Mouse (Mus musculus) ZHBTc4 (cell line): Measurements from ENCODE around the gene Cldn20.

ENCODE experiments used
- DNase-seq: peaks from one replicate; pipeline ENCODE4 v3.0.0-alpha.2; 2011; ENCODE audit warnings: low read depth, low spot score

The Cldn20 gene

DNA sequence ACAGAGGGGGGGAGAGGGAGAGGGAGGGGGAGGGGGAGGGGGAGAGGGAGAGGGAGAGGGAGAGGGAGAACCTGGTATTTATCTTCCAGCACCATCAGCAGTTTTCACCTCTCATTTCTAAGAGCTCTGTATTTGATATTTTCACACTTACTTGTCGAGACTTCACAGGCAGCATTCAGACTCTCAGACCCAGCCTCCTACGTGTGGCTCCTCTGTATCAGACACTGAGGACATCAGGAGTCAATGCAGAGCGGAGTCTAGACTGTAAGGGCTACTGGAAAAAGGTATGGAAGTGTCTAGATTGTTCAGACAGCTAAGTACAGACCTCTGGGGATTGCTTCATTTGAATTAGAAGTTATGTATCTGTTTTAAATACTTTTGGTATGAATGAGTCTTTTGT is 2.8 kb upstream of the Cldn20 start:
- DNase-seq: no peak

DNA sequence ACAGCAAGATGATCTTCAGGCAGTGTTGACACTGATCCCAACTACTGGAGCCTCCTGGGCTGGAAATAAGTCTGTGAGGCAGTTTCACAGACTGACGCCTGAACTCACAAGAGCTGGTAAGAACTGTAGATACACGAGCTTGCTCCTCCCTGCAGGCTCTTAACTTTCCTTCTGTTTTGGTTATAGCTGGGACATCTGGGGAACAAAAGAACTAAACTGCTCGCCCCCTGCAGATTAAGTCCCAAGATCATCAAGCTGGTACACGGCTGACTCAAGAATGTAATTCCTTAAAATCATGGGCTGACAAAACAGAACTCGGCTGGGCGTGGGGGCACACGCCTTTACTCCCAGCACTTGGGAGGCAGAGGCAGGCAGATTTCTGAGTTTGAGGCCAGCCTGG is 1.8 kb upstream of the Cldn20 start:
- DNase-seq: peak; percentile 80

DNA sequence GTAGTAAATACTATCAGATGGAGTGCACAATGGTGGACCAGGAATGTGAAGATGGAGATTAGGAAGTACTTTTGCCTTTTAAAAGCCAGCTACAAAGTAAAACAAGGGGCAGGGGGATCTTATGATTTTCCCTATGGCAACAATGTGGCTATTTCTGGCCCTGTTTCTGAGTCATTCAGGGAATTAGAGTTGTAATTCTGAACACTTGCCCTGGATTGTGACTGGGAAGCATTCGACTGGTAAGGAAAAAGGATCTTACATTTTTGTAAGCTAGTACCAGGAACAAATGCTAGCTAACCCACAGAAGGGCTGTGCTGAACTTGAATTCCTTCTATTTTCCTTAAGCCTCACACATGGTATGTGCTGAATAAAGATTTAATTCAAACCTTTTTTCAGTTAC is 713 bp upstream of the Cldn20 start:
- no peak for DNase-seq

DNA sequence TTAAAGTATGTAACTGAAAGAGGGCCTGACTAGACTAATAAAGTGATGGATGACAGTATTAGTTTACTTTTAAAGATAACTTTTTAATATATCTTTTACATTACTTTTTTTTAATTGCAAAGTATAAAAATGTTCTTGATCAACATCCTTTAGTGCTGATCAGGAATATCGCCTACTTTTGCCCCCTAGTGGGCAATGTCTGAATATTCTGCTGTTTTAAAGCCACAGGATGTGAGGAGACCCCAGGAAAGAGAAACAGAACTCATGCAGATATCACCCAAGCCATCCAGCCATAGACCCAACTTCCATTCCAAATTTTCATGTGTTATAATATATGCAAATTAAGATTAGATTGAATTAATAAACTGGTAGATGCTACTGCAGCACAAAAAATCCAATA is 1.1 kb downstream of the Cldn20 start:
- DNase-seq: peak; percentile 53

DNA sequence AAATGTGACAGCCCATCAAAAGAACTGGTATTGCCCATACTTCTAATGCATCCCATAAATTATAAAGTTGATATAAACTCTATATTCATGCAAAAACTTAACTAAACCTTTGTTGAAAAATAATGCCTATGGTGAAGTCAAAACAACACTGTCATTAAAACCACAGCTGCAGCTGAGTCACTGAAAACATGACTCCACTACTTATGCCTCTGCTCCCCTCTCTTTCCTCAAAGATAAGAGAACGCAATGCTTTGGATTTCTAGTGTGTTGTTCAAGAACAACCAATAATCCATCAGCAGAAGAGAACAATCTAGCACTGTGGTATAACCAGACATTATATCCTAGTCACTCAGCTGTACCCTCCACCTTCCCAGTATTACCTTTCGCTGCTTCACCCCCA is 8.0 kb downstream of the Cldn20 start:
- DNase-seq: no peak

DNA sequence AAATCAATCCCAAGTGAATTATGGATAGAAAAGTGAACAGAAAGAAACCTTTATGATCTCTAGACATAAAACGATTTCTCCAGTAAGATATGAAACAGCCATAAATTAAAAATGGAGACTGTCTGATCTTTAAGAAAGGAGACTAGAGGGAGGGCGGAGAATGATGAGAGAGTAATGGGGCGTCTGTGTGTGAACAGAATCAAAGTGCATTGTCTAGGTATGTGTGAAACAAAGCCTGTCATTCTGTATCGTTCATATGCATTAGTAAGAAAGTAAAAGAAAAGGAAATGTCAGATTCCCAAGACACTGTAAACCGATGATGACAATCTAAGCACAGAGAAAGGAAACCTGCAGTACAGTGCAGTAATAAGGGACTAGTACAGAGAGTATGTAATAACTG is 8.7 kb downstream of the Cldn20 start:
- no peak for DNase-seq

DNA sequence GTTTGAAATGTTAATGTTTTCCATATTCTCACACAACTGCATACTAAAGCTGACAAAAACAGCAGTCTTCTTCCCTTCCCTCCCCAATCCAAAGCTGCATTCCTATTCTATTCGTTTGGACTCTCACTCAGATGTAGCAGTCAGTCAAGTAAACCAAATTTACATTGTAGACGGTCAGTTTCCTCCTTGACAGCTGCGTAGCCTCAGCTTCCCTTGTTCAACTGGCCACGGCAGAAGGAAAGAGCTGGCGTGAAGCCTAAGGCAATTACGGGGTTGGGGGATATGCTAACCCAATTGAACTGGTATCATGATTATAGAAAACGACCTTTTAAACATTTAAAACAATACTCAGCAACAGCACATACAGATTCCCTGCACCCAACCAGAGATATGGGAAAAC is 15.4 kb downstream of the Cldn20 start:
- DNase-seq: no peak

DNA sequence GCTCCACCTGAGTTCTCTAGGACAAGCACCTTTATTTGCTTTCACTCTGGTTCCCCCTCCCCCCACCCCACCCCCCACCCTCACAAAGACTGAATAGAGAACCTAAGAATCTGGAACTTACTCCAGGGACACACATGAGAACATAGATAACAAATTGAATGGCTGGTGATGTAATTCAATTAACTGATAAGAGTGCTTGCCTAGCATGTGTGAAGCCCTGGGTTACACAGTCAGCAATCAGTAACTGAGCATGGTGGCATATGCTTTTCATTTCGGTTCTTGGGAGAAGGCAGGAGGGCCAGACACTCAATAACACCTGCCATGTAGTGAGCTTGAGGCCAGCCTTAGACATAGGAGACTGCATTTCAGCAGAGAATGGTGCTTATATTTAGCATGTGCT is 23.9 kb downstream of the Cldn20 start:
- no peak for DNase-seq

DNA sequence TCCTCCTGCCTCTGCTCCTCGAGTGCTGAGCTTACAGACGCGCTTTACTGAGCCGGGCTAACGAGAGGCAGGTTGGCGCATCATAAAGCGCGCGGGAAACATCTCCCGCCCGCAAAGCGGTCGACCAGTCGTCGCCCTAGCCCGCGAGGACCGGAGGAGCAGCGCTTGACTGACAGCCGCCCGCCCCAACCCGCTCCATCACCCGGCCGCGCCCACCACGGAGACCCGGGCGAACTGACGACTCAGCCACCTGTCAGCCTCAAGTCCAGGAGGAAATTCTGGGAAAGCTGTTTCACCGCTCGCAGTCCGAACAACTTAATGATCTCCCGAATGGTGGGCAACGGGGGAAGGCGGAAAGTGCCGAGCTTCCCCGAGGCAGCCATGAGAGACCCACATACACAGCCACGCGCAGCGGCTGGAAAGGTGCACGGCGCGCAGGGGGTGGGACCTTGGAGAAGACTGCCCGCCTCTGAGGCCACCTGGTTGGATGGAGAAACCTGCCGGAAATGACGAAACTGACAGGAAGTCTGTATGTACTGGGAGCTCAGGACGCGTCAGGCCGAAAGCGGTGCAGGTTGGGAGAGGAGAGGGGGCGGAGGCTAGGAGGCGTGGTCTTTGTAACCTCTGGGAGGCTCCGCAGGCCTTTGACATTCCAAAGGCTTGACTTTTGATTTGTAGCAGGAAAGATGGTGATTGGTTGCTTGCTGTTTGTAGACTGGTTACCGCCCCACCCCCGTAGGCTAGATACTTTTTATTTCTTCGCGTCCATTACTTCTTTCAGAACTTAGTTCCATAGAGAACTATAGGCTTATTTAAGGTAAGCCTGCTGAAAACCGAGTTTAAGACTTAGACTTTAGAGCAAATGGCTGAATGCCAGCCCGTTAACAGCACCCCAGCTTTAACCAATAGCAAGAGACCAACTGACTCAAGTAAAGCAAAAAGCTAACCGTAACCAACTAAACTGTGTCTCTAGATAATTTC is 25.3 kb downstream of the Cldn20 start, which contains the start of gene Tfb1m:
Tfb1m (minus strand) TSS at position 451 of the 981 bp plus-strand sequence.
- DNase-seq: peak; percentile 99

DNA sequence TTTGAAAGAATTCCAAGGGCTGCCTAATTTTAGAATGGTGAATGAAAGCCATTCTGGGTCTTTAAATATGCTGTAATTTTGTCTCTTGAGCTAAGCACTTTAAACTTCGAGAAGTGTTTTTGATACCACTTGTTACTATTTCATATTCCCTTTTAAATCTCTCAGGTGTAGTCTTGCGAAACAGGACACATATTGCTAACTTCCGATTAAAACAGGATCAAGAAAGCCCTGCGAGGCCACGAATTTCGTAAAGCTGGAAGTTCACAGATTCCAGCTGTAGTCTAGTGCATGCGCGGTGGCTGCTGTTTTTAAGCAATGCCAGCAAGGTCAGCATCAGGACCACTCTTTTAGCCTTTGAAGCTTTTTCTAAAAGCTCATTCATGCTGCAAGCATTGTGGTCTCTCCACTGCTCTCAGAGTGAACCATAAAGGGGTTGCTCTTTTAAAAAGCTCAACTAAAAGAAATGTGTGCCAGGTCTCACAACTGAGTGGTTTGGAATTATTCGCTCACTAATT is 26.1 kb downstream of the Cldn20 start:
- DNase-seq: peak; percentile 9

DNA sequence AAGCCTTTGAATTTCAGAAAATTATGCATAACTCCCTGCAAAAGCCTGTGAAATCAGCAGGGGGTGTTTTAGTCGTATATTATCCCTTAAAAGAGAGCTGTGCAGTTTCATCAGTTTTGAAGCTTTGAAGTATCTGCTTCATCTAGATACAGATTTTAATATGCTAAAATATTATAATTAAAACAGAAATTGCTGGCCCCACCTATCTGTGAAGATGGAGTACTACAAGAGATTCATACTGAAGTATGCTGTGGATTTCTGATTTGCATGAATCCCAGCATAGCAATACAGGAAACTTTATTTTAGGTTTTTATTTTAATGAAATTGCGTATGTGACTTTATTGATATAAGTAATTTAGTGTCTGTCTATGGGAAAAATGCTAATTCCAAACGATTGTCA is 28.2 kb downstream of the Cldn20 start:
- no peak for DNase-seq

DNA sequence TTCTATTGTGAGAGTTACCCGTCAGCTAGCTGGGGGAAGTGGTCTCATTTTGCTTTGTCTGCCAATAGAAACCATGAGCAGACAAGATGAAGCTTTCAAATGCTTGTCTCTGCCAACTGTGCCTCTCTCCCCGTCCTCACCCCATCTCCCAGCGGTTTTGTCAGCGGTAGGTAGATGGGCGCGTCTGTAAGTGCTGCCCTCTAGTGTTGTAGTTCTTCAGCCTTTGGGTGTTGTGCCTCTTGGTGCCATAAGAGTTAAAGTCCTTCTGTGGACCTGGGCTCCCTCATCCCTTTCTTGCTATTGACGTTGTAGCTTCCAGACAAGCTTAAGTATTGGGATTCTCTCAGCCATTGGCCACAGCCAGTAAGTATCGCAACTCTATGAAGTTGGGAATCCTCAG is 30.1 kb downstream of the Cldn20 start:
- DNase-seq: peak; percentile 71

DNA sequence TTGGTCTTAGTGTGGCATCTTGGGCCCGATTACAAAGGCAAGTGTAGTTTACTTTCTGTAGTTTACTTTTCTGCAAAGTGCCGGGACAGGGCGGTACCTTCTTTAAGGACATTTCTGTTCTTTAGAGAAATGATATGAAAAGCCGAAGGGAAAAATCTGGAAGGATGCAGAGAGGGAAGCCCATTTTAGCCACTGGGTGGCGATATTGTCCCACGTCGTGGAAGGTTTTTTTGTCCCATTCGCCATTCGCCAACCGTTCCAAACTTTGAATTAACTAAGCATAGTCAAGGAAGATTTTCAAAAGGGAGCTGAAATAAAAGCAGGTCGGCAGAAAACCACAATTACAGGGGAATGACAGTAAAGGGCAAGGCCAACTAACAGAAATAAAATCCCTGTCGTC is 38.5 kb downstream of the Cldn20 start:
- peak; percentile 66 for DNase-seq
